Mouse (Mus musculus) liver, adult (tissue): ENCODE data around the gene Nkx2-2.

Source experiments
- GATA4 ChIP-seq: IDR thresholded peaks from 2 replicates; pipeline ENCODE4 v1.6.1; 2014; ENCODE audit warnings: mild to moderate bottlenecking, low read length; ENCODE audit not compliant: insufficient replicate concordance

Gene Nkx2-2

DNA sequence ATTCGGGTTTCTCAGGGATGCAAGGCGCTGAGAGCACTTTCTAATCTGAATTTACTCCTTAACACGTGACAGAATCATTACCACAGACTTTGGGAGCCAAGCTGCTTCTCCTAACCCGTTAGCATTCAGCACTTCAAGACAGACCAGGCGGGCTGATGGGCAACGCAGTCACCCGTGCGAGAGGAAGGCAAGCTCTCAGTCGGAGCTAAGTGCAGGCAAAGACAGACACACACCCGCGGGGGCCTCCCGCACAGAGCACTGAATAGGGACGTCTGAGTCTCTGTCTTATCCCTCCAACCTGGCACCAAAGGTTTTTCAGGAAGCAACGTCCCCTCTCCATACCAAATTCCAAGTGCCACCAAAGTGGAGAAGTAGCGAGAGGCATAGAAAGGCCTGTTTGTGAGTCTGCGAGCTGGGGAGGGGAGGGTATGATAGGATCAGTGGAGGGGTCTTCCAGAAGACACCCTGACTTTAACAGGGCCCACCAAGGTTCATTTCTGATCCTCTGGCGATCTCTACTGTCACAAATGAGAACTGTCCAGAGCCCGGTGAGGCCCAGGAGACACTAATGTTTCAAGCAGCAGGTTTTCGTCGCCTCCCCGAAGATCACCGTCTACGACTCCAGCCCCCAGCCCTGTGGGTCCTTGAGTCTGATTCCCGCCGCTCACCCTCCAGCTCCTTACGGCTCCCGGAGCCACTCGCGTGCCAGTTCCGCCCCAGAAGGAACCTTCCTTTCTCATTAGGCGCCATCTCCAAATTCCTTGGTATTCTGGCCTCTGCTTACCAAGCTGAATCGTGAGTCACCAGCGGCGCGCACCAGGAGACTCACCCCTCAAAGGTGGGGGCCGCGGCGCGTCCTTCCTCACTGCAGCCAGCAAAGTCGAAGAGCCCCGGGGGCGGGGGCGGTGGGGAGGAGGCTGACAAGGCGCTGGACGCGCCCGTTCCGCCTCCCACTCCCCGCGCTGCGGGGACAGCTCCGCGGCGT is at the start of gene Nkx2-2:
Nkx2-2 (minus strand) TSS at position 973 of the 985 bp plus-strand sequence.
- no peak for TF ChIP-seq GATA4

DNA sequence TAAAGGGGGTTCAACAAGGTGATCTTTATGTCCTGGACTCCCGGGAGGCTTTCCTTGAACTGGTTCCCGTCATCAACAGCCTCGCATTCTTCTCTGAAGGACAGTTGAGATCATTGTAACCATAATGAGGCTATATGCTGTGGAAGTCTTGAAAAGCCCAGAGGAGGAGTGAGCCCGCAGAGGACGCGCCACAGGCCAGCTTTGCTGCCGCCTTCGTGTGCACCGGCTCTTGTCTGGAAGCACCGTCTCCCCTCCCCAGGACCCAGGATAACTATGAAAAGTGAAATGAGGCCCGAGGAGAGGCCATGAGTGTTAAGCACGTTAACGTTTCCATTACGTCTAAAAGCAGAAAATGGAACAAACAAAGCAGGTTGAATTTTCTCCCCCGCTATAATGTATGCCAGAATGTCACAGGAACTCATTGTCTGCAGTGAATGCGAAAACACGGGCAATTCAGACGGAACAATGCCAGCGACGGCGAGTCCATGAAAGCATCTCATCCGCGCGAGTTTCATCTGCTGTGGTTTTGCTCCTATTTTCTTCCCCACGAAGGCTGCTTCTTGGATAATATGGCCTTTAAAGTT is 41.8 kb upstream of the Nkx2-2 start:
- TF ChIP-seq GATA4: no peak

DNA sequence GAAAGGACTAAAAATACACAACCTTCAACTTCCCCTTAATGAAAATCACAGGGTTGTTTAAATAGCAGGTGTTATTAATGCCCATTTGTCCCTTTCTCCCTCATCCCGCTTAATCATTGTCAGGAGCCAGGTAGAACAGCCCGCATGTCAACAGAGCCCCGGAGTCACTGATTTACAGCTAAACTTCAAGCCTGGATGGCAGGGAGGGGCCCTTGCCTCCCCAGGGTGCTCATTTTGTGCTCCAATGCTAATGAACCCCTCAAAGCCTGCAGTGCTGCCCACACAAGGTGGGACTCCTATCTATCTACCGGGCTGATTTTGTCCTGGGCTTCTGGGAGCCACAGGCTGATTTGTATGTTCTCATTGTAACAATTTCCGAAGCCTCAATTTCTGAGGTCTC is 37.1 kb upstream of the Nkx2-2 start:
- TF ChIP-seq GATA4: no peak

DNA sequence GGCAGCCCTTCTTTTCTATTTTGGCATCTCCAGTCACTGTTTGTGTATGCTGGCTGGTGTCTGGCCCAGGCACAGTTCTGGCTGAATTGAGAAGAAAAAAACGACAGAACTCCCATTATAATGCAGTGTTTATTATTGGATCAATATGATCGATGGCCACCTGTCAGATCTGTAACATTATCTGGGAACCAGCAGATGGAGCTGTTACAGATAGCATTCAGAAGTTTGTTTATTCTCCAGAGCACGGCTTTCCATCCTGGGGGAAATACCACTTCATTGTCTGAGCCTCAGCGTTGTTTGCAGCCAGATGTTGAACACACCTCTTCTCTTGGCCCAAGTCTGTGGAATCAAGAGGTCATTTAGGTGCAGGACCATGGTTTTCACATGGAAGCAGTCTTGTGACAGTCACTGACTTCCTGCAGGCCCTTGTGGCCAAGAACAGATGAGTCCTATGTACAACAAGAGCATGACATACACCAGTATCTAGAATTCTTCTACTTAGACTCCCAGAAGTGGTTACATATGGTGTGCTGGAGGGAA is 11.1 kb upstream of the Nkx2-2 start:
- no peak for TF ChIP-seq GATA4

DNA sequence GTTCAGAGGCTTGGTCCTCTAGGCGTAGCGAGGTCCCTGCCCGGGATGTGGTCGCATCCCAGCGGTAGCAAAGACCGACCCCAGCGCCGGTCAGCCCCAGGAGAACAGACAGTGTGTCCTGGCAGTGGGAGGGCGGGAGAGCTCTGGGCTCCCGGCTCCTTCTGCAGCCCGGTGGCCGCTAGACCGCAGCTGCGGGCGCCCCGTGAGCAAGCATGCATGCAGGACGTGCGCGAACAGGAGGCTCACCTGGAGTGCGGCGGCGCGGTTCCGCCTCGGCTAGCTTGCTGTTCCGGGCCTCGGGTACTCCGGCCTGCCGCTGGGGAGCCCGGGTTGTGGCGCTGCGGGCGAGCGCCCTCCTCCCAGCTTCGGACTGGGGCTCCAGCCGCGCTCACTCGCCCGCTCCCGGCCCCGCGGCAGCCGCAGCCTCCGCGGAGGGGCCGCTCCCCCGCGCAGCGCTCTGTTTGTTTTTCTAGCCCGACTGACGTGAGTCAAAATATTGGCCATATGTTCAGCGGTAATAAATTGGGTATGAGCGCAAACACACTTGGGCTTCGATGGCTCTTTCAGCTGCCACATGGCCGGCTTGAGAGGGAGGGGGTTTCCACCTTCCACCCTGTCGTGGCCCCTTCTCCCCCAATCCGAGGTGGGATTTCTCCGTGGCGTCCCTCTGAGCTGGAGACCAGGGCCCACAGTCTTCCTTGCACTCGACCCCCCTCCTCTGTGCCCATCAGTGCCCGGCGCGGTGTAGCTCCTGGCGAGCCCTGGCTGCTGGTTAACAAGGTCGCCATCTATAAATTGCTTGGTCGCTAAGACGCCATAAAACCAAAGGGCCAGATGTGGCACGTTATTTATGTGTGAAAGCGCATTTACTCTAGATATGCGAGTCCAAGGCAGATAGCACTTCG is 920 bp upstream of the Nkx2-2 start:
- TF ChIP-seq GATA4: no peak

DNA sequence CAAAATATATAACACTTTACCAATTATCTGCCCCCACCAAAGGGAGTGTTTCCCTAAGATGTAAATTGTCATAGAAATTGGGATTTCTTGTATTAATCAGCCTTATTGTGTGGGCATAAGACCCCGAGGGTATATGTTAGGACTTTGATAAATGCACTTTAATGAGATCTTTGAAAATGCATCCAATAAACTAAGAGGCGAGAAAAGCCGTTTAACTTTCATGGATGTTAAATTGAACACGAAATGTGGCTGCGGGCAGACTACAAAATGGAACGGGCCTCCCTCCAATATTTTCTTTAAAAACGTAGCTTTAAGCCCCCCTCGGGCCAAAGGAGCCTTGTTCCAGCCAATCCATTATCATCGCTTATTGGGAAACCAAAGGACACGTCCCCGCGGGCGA is 1.3 kb downstream of the Nkx2-2 start:
- TF ChIP-seq GATA4: no peak

DNA sequence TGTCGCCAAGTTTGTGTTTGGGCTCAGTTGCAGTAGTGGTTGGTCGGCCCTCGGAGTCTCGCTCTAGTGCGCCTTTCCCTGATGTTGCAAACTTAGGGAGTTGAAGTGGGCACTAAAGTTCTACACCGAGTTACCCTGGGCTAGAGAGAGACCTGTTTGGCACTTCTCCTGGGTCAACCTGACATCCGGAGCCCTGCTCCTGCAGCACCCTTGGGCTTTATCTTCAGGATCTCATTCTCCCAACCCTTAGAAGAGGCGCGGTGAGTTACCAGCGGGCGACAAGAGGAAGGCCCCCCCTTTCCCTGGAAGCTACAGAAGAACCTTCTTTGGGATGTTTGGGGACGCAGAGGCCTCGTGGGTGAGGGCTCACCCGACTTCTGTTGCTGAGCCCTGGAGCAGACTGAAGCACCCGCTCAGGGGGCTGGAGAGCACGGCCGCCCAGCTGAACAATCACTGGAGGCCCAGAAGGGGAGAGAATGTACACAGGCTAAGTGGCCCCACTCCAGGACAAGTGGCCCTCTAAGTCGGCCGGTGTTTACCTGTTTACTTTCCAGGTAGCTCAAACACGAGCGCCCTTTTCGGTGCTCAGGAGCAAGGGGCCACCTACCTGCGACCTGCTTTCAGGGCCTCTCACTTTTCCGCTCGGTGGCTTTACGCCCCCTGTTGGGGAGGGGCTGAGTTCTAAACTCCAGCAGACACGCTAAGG is 3.6 kb downstream of the Nkx2-2 start:
- TF ChIP-seq GATA4: no peak

DNA sequence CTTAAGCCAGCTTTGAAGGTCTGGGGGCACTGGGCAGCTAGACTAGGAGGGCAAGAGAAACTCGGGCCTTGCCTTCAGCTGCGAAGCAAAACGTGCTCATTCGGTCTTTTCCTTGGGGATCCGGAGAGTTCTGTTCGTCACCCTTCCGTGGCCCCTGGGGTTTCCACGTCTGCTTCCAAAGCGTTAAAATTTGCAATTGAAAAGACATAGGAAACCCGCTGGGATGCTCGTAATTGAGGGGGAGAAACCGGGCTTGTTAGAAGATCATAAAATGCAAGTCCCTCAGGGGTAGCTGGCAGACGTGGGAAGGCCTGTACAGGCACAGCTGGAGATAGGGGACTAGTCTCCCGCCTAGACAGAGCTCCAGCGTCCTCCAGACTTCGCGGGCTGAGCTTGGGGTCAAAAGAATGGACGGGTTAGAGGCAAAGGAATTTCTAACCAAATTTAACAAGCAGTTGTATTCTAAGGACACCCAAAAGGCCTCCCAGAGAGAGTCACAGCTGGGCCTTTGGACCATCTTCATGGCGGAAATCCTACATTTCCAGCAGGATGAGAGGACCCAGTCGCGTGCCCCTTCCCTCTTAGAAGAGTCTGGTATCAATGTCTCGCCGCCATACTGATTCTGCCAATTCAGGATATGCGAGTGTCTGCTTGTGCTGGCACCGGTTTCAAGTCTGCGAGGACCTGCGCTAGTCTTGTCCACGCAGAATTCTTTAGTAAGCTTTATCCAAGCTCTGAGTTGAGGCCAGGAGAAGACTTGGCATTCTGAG is 4.3 kb downstream of the Nkx2-2 start:
- no peak for TF ChIP-seq GATA4

DNA sequence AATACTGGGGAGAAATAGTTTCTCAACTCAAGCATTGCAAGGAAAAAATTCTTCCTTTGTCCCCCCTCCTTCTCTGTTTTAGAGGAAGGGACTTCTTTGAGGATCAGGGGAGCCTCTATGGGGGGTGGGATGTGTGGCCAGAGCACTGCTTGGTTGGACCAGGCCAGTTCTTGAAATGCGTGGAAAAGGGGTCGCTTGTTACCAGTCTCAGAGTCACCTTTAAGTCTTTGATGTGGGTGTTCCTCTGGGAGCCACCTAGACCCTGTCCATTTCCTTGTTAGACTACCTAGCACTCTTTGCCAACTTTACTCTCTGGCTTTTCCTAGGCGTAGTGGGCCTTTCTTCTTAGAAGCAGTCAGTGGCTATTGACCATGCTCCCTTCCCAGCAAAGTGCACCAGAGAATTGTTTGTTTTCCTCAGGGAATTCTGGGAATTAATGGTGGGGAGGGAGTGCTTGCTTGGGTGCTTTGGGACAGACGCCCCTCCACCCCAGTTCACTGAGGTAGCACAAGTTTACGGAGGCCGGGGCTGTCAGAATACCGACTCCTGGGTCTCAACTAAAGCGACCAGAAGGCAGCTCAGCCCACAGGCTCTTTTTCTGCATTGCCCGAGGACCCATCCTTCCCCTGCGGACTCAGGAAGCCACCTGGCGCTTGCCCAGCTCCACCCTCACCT is 5.0 kb downstream of the Nkx2-2 start:
- no peak for TF ChIP-seq GATA4

DNA sequence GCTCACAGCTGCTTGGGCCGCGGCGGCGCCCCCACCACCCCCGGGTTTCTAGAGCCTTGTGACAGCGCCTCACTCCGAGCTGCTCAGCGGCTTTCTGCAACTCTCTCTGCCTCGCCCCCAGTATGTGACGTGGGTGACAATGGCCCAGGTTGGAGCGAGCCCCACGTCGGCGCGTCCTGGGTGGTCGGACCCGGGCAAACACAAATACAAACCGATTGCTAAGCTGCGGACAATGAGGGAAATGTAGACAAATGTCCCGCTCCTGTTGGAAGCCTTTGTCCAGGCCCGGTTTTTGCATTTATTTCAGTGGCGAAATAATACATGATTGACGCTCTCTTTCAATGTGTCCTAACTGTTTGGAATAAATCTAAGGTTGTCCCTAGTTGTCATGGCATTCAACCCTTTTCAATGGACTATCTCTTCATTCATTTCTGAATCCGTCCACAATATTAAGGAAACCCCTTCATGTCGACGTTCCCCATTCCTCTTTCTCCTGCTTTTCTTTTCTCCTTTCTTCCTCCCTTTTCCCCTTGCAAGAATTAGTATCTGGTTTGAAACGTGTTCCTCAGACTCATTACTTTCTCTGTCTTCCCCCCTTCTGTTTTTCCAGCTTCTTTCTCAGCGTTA is 5.9 kb downstream of the Nkx2-2 start:
- TF ChIP-seq GATA4: no peak

DNA sequence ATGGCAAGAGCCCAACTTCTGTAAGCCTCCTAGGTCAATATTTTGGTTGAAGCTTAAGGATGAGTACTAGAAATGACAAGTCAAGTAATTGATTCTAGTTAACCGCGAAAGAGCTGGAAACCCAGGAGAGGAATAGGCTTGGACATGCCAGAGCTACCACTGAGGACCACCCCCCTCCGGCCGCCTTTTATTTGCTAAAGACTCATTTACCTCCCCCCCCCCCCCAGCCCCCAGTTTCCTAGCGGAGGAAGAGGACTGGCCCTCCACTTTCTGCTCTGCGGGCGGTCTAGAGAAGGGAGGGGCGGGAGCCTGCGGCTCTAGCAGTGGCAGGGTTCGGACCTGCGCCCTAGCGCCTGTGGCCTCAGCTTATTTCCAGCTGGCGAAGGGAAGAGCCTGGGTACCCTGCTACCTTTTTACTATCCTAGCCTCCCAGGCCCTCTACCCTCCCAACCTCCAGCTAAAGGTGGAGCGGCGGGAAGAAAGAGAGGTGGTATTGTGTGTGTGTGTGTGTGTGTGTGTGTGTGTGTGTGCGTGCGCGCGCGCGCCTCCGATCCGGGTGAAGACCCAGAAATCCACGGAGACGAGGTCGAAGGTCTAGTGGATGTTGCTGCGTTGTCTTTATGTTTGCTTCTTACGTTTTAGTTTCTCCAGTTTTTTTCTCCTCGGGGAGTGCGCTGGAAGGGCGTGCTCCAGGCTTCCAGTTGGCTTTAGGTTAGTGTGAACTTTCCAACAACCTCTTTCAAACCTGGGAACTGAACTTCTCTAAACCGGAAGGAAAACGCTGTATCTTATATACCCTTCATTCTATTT is 6.8 kb downstream of the Nkx2-2 start:
- no peak for TF ChIP-seq GATA4

DNA sequence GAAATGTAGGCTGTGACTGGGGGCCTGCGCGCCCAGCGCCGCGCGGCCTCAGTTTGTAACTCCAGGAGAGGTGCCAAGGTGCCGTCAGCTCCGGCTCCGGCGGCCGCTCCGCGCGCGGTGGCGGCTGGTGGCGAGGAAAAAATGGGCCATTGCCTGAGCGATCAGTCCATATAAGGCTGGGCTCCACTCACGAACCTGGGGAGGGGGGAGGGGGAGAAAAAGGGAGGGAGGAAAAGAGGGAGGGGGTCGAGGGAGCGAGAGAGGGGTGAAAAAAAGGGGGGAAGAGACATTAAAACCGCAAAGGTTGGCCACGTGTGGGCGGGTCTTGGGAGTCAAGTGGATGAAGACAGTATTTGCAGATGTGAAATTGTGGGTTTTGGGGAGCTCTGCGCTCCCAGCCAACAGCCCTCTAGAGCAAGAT is 7.8 kb downstream of the Nkx2-2 start:
- TF ChIP-seq GATA4: no peak
